Mouse (Mus musculus) cerebellum, adult 8-10 months (tissue): Measurements from ENCODE around the gene Ralb.

Experiments used
- DNase-seq: peaks from one replicate; pipeline ENCODE4 v3.0.0; 2022

Ralb gene

DNA sequence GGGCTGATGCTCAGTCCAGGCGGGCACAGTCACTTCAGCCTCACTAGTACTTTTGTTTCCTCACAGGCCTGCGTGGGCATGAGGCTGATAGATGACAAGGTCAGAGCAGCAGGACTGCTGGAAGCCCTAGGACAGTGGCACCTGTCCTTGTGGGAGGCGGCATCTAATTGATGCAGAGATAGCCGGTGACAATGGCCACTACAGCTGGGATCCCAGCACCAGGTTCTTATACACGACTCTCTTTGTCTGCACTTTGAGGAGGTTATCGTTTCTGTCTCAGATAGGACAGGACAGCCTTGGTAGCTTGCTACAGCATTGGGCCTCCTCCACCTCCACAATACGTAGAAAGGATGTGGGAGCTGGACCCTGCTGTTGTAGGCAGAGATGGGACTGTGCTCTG is 18.8 kb upstream of the Ralb start:
- DNase-seq = no peak

DNA sequence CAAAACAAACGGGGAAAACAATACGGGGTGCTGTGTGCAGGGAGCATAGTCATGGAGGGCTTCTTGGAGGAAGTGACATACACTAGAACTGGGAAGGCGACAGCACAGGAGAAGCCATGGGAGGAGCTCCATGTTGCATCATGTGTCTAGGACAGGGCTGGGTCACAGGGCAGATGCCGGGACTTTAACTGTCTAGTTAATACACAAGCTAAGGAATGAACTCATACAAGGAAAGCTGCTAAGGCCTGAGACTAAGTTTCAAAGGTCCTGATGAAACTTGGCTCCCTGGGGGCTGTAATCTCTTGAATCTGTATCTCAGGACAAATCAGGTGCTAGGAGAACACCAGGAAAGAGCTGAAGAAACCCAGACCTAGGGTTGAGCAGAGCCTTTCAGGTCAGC is 18.1 kb upstream of the Ralb start:
- DNase-seq = no peak

DNA sequence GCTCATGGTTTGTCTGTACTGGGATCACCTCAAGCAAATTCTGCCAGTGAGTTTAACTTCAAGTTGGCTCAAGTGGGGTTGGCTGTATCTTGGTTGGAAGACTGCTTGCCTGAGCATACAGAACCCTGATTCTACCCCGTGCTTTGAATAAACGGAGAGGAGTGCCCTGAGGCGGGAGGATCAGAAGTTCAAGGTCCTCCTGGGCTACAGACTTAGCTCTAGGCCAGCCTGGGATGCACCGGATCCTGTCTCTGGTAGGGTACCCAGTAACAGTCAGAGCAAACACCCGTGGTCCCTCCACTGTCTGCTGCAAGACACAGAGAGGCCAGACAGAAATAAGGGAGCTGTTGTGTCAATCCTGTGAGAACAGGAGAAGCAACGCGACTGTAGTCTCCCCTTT is 17.1 kb upstream of the Ralb start:
- no peak for DNase-seq

DNA sequence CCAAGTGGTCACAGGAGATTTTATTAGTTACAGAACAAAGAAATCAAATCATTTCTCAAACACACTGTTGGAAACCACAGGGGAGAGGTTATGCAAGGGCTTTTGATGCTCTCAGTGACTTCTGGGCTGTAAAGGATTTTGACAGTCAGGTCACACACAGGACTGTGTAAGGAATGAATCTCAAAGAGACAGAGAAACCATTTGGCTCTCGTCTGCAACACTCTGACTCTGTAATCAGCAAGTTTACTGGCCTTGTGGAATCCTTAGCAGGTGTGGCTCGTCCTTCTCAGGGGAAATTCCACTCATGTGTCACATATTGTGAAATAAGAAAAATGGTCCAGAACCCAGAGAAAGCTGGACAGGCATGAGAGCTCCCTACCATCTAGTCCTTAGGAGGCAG is 16.4 kb upstream of the Ralb start:
- DNase-seq = no peak

DNA sequence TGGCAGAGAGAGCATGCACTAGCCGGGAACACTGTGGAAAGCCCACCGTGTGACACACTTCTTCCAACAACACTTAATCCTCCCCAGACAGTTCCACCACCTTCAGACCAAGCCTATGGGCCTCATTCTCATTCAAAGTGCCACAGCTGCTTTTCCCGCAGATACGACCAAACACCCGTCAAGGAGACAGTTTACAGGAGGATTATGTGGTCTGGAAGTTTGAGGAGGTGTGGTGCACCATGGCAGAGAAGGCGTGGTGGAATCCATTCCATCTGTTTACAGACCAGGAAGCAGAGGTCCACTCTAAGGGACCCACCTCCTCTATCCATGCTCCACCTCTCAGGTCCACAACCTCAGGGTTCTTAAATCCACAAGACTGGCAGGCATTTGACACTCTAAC is 14.7 kb upstream of the Ralb start:
- DNase-seq = no peak

DNA sequence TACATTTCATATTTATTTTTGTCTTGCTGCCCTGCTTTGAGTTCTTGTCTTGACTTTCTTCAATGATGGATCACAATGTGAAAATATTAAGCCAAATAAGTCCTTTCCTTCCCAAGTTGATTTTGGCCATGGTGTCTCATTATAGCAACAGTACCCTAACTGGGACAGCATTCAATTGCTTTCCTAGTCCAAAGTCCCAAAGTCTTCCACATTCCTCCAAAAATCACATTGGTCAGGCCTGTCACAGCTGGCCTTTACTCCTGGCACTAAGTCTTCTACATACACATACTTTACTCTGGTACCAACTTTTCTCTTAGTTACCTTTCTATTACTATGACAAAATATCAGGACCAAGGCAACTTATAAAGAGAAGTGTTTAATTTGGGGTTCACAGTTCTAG is 14.2 kb upstream of the Ralb start:
- no peak for DNase-seq

DNA sequence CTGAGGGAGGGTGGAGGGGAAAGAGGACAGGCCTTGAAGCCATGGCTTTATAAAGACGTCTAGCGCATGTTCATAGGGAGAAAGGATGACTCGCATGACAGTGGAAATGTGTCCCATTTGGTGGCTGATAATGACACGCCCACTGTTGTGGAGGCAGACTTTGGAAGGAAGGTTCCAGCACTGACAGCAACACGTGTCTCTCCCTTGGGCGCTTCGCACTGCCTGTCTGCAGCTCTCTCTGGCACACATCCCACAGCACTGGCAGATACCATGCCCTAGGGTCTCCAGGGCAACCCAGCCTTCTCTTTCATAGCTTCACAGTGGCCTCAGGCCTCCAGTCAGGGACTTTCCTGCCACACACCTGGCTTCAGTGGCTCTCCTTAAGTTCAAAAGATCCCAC is 13.5 kb upstream of the Ralb start:
- no peak for DNase-seq

DNA sequence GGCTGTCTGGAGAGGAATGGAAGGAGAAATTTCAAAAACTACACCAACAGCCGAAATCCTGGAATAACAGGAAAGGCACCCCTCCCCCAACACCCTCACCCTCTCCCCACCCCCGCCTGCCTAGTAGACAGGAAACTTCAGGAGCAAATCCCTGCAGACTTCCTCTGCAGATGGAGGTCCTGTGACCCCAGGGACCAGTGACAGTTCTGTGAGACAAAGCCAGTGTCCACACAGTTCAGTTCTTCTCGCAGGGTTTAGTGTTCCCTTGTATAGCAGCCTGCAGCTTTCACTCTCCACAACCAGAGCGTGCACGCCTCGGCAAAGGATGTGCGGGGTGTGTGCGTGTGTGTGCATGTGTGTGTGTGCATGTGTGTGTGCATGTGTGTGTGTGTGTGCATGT is 6.3 kb upstream of the Ralb start:
- DNase-seq = no peak

DNA sequence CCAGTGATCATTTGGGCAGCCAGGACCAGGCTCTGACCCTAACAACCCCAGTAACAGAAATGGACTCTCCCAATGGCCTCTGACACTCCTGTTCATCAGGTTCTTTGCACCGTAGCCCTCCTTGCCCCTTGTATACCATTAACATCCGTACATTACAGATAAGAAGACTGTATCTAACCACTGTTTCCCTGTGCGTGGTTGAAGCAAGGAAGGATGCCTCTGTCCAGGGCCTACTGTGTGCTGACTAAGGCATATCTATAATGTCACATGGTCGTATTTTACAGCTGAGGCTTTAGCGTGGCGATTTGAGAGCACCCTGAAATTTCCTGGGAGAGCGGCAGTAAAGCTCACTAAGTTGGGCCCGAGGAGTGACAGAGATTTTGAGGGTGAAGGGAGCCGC is 5.8 kb upstream of the Ralb start:
- DNase-seq = no peak

DNA sequence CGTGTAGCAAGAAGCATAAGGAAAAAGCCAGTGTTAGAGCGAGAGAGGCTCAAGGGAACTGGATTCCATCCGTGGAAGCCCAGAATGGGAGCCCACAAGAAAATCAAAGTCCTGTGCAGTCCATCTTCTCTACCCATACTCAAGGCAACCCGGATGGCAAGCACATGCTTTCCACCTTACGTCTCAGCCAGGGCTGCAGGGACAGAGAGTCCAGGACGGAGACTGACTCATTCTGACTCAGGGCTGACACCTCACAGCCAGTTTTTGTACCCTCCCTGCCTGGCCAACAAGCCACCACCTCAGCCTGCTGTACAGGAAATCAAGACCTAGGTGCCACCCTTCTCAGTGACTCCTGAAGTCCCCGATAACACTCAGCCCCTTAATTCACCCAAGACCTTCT is 4.9 kb upstream of the Ralb start:
- DNase-seq = no peak

DNA sequence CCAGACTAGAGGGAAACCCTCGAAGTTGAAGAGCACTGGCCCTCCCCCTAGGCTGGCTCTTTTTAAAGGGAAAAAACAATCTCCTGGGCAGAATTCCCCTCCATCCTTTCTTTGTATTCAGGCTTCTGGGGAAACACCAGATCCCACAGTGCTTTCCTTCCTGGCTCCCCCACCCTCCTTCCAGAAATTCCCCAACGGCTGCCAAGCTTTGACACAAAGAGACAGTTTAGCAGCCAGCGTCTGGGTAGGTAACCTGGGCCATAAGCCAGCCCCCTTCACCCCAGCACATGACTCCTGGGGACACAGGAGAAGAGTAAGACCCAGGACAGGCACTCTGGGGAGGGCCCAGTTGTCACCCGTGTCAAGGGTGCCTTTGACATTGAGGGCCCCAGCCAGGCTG is 4.0 kb upstream of the Ralb start:
- no peak for DNase-seq

DNA sequence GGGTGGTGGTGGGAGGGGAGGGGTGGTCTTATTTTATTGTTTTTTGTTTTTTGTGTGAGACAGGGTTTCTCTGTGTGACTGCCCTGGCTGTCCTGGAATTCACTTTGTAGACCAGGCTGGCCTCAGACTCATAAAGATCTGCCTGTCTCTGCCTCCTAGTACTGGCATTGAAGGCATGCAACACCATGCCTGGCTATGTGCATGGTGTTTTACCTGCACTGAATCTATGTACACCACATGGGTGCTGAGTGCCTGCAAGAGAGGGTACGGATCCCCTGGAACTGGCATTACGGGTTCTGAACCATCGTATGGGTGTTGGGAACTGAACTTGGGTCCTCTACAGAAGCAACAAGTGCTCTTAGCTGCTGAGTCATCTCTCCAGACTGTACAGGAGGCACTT is 1.4 kb upstream of the Ralb start:
- no peak for DNase-seq

DNA sequence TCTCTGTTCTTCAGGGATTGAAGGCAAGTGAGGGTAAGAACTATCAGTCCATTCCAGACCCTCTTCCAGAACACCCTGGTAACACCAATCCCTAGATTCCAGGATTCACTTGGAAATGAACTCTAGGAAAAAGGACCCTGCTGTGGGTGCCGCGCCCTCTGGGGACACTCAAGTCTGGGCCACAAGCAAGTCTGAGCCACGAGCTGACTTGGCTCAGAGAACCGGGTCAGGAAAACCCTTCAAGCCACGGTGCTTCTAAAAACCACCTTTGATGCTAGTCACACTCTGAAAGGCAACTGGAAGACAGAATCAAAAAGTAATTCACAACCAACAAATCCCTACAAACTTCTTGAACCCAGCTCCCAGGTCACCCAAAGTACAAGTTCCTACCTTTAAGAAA is 786 bp downstream of the Ralb start:
- DNase-seq = no peak

DNA sequence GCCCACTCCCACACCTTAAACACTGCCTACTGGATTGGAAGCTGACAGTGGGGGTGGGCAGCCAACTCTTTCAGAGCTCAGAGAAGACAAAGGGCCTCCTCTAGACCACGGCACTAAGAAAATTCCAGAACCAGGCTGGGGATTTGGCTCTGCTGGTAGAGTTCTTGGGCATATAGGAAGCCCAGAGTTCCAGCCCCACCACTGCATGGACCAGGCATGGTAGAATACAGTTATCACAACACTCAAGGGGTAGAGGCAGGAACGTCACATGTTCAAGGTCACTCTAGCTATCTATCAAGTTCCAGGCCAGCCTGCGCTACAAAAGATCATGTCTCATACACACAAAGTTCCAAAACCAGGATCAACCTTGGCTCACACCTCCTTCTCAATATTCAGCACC is 1.4 kb downstream of the Ralb start:
- DNase-seq = no peak

DNA sequence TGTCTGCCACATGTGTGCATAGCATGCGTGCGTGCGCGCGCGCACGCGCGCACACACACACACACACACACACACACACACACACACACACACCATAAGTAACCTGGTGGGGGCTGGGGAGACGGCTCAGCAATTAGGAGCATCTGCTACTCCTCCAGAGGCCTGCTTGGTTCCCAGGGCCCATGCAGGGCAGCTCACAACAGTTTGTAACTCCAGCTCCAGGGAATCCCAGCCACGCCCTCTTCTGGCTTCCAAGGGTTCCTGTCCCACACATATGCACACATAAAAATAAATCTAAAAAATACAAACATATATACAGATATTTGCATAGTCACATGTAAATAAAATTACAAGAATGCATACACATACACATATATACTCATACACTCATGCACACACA is 1.9 kb downstream of the Ralb start:
- DNase-seq = no peak

DNA sequence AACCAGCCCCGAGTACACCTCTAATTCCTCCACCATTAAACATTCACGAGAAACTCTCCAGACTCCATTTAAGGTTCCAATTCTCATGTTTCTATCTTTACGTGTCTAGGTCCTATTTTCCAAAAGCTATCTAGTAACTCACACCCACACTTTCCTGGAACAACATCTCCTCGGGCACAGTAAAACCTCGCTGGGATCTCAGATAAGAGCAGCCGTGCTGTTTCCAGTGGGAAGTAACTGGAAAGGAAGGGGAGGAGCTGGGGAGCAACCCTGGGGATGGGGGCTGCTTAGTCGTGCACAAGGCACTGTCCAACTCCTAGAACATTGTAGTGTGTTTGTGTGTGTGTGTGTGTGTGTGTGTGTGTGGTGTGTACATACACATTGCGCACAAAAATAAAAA is 2.7 kb downstream of the Ralb start:
- no peak for DNase-seq

DNA sequence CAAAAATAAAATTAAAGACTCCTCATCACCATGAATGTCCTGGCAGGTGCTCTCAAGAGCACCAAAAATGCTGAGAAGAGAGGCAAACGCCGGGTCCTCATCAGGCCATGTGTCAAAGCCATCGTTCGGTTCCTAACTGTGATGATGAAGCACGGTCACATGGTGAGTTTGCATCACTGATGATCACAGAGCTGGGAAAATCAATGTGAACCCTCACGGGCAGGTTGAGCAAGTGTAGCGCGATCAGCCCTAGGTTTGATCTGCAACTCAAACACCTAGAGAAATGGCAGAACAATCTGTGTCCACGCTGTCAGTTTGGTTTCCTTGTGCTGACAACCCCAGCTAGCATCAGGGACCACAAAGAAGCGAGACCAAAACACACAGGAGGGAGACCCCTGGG is 5.1 kb downstream of the Ralb start:
- DNase-seq = no peak

DNA sequence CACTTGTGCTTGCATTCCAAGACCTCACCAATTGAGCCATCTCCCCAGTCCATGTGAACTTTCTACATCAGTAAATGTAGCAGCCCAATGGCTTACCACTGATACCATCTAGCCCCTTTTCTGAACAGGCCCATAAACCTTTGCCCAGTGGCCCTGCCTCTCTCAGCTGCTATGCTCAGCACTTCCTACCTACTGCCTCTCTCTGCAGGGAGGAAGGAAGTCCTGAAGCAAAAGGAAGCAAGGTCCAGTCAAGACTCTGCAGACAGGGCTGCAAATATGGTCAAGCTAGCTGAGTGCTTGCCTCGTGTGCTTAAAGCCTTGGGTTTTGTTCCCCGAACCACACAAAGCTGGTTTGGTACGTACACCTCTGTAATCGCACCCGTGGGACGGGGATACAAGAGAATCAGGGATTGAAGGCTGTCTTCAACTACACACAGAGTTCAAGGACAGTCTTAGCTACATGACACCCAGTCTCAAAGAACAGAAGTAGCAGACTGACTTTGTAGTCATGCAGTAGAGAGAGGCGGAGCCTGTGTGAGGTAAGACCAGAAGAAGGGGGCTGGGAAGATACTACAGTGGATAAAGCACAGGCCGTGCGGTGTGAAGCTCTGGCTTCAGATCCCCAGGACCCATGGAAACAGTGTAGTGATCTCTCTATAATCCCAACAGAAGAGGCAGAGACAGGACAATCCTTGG is 5.9 kb downstream of the Ralb start:
- DNase-seq = no peak

DNA sequence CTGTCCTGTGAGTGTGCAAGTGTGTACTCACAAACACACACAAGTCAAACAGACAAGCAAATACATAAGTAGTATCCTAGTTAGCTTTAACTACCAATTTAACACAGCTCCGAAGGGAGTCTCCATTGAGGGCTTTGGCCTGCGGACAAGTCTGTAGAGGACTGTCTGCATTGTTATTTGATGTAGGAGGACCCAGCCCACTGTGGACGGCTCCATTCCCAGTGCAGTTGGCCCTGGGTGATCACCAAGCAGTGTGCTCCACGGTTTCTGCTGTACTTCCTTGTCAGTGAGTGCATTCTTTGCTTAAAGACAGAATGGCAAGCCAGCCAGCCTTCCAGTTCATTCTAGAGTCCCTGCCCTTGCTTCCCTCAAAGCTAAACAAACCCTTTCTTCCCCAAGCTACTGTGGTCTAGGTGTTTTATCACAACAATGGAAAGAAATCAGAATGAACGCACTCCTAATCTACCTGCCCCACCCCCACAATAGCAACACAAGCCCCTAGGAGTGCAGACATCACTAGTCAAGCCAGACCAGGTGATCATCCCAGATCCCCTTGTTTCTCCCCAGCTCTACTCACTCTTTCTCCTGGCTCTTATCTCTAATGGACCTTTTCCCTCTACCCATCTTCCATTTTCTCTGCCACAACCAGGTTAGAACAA is 7.1 kb downstream of the Ralb start:
- no peak for DNase-seq

DNA sequence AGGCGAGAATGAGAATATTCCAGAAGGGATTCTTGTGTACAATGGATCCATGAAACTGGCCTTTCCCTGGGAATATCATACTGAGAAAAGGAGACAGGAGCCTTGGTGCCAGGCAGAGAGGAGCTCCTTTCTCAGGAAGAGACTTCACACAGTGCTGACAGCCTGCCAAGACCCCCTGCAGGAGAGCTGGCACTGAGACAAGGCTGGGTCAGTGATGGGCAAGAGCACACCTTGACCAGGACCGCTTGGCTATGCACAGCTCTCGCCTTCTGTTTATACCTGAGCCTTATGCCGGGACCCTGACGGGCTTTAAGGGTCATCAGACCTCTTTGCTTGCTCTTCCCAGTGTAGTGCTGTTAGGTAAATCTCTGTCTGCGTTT is 9.2 kb downstream of the Ralb start:
- peak; percentile 89 for DNase-seq

DNA sequence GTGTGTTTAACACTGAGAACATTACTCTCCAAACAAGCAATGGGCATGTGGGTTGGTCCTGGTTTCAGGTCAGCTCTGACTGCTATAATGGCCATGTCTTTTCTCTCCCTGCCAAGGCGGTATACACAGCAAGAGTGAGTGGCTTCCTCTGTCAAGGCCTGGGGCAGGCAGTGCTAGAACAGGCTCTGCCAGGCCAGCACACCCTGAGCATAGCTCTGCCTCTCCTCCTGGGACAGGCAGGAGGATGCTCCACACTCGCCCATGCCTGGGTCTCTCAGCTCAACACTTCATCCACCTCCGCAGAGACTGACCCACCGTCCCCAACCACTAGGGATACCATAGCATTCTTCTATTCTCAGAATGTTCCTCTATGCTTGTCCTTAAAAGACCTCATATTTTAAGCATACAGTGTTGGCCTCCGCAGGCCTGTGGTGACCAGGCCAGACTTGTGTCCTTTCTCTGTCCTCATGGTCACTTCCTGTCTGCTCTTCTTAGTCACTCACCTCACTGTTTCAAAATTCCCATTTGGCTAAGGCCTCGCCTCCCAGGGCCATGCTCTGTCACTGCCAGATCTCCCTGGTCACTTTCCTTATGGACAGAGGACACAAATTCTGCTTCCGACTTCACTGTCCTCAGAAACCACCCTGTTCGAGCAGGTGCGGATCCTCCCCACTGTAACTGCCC is 9.7 kb downstream of the Ralb start:
- no peak for DNase-seq

DNA sequence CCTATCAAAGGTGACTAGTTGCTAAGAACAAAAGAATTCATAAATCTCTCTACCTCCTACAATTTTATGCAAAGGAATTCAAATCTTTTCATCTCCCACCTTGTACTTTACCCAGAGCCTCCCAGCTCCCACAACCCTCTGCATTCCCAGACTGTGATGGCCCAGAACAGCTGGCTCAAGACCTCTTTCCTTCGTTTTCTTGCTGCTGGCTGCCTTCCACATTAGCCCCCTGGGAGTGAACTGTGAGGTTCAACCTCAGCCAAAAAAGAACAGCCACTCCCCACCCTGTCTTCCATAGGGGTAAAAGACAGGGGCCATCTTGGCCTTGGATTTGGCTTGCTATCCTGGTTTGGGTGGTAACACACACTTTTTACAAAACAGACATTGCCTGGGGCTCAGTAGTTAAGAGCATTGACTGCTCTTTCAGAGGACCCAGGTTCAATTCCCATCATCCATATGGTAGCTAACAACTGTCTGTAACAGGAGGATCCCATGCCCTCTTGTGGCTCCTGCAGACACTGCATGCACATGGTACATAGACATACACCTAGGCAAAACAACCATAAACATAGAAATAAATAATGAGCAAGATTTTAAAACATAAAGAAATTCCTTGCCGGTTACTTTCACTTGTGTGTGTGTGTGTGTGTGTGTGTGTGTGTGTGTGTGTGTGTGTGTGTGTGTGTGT is 10.4 kb downstream of the Ralb start:
- peak; percentile 30 for DNase-seq

DNA sequence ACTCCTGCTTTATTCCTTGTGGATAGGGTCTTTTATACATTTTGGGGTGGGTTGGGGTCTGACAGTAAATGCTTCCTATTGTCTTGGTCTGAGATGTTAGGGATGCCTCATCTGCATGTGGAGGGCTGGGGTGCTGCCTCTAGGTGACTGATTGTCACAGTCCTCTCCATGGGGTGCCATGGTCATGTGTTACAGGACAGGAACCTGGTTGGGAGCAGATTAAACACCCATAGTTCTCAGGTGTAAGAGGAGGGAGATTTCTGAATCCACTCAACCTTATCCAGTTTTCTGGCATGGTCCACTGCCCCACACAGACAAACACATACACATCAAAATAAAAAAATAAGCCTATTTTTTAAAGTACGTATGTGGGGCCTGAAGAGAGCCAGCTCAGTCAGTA is 12.1 kb downstream of the Ralb start:
- DNase-seq = no peak

DNA sequence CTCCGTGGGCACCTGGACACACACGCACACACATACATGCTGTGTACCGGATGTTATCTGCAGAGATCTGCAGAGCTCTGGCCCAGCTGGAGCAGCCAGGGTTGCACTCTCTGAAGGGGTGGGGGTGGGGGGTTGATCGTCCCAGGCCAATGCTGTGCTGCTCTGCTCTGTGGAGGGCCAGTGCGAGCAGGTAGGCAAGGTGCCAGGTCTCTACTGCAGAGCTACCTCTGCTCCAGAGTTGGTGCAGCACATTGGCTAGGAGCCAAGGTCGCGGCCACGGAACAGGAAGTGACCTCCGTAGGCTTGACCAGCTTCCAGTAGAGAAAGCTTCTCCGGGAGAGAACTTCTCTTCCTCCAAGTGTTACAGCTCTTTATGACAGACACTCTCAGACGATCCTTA is 12.5 kb downstream of the Ralb start:
- DNase-seq = no peak
